Mouse (Mus musculus): ENCODE results near the gene Tac4.

The Tac4 gene

GRCm38 (mm10) chr11:95263816-95264454 is 2.6 kb downstream of the Tac4 start:
- peak in 1 of 2 experiments; percentile 55 for DNase-seq (ENCODE audit: low spot score in 2 of 2)

DNA sequence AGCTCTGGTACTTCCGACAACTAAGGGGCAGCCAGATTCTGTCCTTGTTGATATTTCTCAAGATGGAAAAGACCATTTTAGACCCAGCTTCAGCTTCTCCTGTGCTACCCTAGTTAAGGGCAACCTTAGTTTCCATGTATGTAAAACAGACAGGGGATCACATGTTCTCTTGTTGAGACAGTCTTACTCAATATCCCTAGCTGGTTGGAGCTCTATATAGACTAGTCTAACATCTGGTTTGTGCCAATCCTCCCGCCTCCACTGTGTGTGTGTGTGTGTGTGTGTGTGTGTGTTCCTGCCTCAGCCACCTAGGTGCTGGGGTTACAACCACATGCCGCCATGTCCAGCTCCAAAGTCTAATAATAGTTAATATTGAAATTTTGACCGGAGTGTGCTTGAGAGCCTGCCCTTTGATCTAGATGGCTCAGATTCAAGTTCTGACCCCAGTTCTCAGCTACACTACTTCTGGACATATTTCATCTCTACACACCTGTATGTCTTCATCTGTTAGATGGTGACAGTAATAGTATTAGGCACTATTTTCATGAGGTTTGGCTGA is 3.2 kb downstream of the Tac4 start:
- DNase-seq (ENCODE audit: low spot score in 2 of 2): no peak

GRCm38 (mm10) chr11:95266540-95267245 is 5.4 kb downstream of the Tac4 start:
- no peak for DNase-seq (ENCODE audit: low spot score in 2 of 2)

GRCm38 (mm10) chr11:95273661-95274060 is 12.3 kb downstream of the Tac4 start:
- DNase-seq (ENCODE audit: low spot score in 2 of 2): peak in 1 of 2 experiments; percentile 29

GRCm38 (mm10) chr11:95274613-95275012 is 13.3 kb downstream of the Tac4 start:
- no peak for DNase-seq (ENCODE audit: low spot score in 2 of 2)

GRCm38 (mm10) chr11:95276056-95276455 is 14.7 kb downstream of the Tac4 start:
- DNase-seq (ENCODE audit: low spot score in 2 of 2): no peak

GRCm38 (mm10) chr11:95279061-95279659 is 17.8 kb downstream of the Tac4 start:
- no peak for DNase-seq (ENCODE audit: low spot score in 2 of 2)

DNA sequence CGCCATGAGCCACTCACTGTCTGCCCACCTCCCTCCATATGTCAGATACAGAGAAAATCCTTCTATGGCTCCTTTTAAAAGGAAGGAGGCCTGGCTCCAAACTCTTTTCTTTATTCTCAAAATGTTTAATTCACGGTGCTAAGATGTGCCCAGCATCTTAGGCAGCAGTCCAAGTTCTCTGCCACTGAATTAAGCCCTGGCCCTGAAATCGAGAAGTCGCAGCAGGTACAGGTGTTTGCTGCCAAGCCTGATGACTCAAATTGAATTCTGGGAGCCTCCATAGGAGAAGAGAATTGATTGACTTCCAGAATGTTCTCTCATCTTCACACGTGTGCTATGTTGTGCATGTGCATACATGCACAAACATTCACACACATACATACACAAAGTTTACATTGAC is 21.0 kb downstream of the Tac4 start:
- DNase-seq (ENCODE audit: low spot score in 2 of 2): no peak

DNA sequence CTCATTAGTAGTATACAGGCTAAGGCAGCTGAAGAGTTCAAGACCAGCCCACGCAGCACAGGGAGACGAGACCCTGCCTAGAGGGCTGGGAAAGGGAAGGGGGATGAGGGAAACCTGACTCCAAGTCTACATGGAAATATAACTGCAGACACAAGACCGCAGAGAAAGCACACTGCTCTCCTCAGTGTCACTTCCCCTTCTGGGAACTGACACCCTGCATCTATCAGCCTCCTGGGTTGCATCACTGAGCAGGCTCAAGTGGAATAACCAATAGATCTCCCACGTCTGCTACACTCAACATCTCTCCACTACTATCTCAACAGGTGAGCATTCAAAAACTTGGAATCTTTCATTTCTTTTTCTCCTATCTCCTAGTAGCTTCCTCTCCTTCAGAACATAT is 30.7 kb downstream of the Tac4 start:
- no peak for DNase-seq (ENCODE audit: low spot score in 2 of 2)

DNA sequence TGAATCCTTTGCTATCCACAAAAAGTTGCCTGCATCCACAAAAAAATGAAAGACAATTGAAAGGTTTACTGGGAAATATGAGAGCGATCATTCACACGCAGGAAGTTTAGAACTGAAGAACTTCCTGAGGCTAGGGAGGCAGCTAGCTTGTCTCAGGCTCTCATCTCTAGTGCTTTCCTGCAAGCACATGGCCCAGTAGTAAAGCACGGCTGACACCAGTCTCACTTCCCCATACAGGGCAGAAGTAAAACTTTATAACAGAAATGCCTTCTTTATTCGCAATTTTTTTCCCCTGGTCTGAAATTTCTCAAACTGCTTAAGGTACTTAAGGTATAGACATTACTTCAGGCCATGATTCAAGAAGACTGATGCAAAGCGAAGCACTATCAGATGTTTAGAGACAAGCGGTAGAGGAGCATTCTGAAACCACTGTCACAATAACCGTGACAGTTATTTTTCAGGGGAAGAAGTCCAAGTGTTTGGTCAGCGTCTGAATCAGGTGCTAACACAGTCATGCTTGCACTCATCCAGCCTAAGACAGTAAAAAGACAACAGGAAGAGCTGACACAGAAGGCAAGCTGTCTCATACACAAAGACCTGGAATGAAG is 31.8 kb downstream of the Tac4 start:
- no peak for DNase-seq (ENCODE audit: low spot score in 2 of 2)

GRCm38 (mm10) chr11:95295736-95296135 is 34.4 kb downstream of the Tac4 start:
- DNase-seq (ENCODE audit: low spot score in 2 of 2): no peak

- DNase-seq (ENCODE audit: low spot score in 2 of 2): no peak
Observed at GRCm38 (mm10) chr11:95298146-95298545, 36.8 kb downstream of the Tac4 start.

- DNase-seq (ENCODE audit: low spot score in 2 of 2): no peak
Observed at GRCm38 (mm10) chr11:95299886-95300285, 38.6 kb downstream of the Tac4 start.

- no peak for DNase-seq (ENCODE audit: low spot score in 2 of 2)
Observed at GRCm38 (mm10) chr11:95301772-95302171, 40.4 kb downstream of the Tac4 start.

DNA sequence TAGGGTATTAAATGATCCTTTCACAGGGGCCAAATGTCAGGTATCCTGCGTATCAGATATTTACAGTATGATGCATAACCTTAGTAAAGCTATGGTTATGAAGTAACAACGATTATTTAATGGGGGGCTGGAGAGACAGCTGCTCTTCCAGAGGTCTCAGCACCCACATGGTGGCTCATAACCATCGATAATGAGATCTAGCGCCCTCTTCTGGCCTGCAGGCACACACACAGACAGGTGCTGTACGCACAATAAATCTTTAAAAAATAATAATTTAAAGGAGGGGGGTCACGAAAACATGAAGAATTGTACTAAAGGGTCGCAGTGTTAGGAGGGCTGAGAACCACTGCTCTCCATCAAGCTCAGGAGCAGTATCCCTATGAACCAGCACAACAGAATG is 44.3 kb downstream of the Tac4 start:
- no peak for DNase-seq (ENCODE audit: low spot score in 2 of 2)

DNA sequence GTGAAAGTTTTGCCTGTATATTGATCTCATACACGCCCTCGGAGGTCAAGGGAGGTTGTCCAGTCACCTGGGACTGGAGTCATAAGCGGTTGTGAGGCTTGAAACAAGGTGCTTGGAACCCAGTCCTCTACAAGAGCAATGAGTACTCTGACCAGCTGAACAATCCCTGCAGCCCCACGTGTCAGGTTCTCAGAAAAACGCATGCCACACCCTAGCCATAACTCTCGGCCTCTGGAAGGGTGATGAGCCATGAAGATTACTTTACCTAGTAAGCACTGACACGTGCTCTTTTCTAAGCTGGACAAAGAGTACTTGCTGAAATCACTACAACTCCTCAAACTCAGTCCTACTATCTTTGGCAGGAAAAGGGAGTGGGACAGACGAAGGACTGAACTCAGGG is 46.2 kb downstream of the Tac4 start:
- DNase-seq (ENCODE audit: low spot score in 2 of 2): no peak

DNA sequence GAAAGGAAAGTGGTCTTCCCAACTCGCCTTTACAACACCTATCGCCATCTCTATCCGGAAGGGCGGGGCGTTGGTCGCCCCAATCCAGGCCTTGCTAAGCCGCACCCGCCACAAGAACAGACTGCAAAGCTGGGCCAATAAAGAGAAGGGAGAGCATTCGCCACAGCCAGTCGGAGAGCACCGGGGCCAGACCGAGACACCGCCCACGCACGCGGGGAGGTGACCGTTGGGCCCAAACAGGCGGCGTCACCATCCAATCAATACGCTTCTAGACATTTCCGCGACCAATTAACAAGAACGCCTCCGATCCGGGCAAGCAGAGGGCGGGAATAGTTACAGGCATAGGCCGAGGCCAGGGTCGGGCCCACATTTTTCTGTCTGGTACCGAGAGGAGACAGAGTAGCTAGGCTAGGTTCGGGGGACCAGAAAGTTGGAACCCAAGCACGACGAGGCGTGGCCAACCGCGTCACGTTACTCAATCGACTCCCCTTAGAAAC is 48.2 kb downstream of the Tac4 start:
- peak; percentile 85 to 96 for DNase-seq (ENCODE audit: low spot score in 2 of 2)

DNA sequence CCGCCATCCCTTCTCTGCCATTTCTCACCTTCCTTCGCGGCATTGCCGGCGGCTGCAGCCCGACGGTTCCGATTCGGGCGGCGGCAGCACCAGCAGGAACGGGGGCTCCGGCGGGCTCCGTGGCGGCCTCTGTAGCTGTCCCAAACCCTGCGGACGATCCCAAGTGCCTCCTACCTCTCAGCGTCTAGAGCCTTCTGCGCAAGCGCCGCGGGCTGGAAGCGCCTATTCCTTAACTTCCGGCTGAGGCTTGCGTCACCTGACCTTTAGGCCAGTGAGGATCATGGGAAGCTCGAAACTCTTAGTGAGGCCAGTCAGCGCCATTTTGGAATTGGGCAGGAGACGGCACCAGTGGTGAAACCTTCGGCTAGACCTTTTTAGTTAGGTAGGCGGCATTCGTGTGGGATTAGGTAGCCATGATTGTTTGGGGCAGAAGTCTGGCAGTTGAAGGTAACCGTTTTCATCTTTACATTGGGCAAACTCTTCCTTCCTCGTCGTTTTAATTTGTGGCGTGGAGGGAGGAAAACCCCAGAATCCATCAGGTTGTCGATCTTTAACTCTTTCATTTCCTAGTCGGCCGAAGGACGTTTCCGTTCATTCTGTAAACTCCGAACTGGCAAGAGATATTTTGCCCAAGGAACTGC is 48.8 kb downstream of the Tac4 start, which contains the start of gene Kat7:
Kat7 (minus strand) TSS at position 240 of the 641 bp plus-strand sequence.
- peak; percentile 90 to 98 for DNase-seq (ENCODE audit: low spot score in 2 of 2)

DNA sequence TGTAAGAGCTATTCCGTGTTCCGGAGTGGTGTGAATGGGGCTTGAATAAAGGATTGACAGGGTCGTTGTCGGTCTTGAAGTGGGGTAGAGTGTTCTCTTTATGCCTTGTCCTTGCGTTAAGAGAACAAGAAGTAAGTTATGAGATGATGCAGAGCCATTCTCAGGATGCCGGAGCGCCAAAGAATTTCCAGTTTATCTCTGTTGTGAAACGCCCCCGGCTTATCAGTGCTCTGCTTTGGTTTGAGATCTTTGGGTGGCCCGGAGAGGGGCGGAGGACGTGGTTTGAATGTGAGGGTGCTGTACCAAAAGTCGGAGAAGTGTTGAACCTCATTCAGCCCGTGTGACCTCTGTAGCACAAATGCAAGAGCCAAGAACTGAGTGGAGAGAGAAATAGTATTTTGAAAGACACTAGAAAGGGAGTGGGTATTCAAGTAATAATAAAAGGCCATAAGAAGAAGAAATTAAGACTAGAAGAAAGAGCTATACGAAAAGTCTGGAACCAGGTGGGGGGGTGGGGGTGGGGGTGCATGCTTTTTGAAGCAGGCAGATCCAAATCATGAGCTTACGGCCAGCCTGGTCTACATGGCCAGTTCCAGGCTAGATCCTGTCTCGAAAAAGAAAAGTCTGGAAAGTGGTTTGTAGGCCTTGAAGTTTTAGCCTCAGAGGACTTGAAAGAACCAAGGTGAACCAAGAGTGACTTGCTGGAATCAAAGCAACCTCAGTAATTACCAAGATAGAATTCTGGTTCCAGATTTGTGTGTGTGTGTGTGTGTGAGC is 49.5 kb downstream of the Tac4 start:
- DNase-seq (ENCODE audit: low spot score in 2 of 2): peak; percentile 15 to 47

- no peak for DNase-seq (ENCODE audit: low spot score in 2 of 2)
Observed at GRCm38 (mm10) chr11:95311425-95311807, 50.1 kb downstream of the Tac4 start.

Data from urinary bladder, adult 18-20 months (tissue).